Mouse (Mus musculus) ES-CJ7 (cell line): ENCODE measurements at regions not wholly inside any gene's neighbourhood (a gene's known extent, or its start where the extent isn't known, plus 50 kb on each side); places are given as distances from the start of the nearest gene placed in this dataset.

Experiments used
- DNase-seq: peaks from one replicate; pipeline ENCODE4 v3.0.0; 2011; ENCODE audit warnings: low read depth, low spot score

GRCm38 (mm10) chr1:102811401-102811800 lies 1956.9 kb upstream of the Cdh20 start:
- DNase-seq = peak; percentile 71

DNA sequence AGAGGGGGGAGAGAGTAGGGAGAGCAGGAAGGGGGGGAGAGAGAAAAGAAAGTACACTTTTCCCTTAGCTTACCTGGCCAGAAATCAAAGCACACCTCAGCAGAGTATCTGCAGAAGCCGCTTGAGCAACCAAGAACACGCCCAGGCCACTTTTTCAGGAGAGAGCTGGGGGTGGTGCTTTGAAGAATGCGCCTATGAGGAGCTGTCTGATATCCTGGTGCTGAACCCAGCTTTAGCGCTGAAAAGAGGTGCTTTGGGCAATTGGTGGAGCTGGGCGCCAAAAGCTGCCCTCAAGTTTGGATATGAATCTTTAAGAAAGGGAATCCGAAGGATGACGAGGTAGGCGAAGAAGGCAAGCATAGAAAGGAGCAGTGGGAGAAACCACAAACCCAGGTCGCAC lies 1943.3 kb upstream of the Cdh20 start:
- peak; percentile 72 for DNase-seq

DNA sequence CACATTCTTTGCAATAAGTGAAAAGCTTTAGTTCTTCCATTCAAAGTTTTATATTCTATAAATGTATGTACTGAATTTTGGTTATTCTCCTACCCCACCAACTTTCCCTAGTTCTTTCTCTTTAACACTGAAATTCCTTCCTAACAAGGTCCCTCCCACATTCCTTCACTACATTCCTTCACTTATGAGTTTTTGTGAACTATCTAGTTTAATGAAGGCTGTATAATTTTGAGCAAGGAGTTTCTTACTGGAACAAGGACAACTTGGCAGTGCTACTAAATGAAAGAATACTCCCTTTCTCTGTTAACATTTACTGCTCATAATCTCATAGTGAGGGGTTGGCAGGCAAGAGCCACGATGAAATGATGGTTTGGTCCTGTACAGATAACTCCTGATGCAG lies 1905.9 kb upstream of the Cdh20 start:
- no peak for DNase-seq

DNA sequence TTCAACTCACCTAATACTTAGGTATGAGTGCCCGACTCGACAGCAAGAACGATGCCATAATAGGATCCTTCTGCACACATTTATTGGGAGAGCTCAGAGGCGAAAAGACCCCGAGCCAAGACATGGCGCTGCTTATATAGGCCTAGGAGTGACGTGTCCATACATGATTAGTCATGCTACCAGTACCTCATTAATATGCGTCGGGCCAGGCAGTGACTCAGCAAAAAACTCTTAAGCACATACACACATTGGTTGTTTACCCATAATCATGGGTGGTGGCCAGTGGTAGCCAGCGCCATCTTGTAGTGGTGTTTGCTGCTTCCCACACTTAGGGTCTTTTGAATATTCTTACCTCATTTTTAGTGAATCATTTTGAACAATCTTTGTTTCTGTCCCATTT lies 1889.2 kb upstream of the Cdh20 start:
- DNase-seq = no peak

DNA sequence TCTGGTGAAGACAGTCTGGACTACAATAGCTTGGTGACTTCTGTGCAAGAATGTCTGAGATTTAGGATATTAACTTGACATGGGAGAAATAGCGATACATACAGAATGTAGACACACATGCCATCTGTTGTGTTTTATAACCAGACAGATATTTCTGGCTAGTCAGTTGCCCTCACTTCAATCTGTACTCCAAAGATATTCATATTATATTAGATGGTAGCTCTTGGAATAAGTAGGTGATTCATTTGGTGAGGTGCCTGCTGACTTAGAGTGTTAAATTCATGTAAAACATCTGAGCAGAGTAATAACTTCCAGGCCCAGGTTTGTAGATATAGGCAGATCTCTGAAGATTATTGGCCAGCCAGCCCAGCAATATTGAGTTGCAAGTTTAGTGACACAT lies 1869.2 kb upstream of the Cdh20 start:
- DNase-seq = no peak

- no peak for DNase-seq
Observed at GRCm38 (mm10) chr1:102923150-102923549, 1845.2 kb upstream of the Cdh20 start.
